Mouse (Mus musculus) embryo, embryonic 9.5 days (tissue): Measurements from ENCODE around the gene Akap1.
A peak's percentile ranks its signal among the peaks of the same experiment; 100 is the strongest.

Experiments
- DNase-seq: peaks from one replicate; pipeline ENCODE4 v3.0.0-alpha.2; 2017; ENCODE audit errors: extremely low spot score

Akap1 gene

GRCm38 (mm10) chr11:88842315-88842975 lies 21.9 kb downstream of the Akap1 start:
- no peak for DNase-seq

DNA sequence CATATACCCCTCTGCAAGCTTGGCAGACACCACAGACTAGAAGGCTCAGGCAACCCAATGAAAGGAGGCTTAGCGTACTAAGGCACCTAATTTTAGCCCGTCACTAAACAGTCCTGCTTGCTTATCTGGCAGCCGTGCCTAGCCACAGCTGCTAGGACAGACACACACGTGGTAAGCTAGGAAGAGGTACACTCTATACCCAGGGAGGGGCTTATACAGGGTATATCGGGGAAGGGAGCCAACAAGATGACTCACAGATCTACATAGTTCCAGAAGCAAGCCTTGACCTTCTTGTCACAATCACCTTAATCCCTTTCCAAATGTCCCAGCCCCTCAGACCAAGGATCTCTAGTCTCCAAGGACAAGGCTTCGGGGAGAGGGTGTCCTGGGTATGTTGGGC lies 23.0 kb downstream of the Akap1 start:
- DNase-seq, result no peak

DNA sequence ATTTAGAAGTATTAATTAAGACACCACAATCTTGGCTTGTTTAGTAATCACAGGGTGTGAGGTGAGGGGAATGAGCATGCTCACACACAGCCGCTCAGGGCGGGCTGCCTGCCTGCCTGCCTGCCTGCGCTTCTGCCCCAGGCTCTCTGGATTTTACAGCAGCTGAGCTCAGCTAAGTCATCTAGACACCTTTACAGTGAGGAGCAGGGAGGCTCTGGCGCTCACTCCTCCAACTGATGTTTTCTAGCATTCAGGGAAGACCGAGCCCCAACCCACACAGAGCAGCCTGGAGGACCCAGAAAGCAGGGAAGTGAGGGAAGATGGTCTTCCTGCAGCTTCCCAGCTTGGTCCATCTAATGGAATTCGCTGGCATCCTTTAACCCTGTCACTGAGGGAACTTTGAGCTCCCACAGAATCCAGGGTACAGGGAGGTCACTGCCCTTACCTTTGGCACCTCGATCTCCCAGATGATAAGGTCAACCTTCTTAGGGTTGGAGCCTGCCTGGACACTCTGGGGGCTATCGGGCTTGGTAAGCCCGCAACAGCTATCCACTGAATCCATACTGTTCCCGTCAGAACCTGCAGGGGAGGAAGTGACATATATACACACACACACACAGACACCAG lies 23.5 kb downstream of the Akap1 start:
- DNase-seq, result no peak

- no peak for DNase-seq
Measured at GRCm38 (mm10) chr11:88840292-88840691, 24.1 kb downstream of the Akap1 start.

GRCm38 (mm10) chr11:88839379-88839778 lies 25.0 kb downstream of the Akap1 start:
- DNase-seq, result no peak

GRCm38 (mm10) chr11:88838630-88839029 lies 25.8 kb downstream of the Akap1 start:
- no peak for DNase-seq

DNA sequence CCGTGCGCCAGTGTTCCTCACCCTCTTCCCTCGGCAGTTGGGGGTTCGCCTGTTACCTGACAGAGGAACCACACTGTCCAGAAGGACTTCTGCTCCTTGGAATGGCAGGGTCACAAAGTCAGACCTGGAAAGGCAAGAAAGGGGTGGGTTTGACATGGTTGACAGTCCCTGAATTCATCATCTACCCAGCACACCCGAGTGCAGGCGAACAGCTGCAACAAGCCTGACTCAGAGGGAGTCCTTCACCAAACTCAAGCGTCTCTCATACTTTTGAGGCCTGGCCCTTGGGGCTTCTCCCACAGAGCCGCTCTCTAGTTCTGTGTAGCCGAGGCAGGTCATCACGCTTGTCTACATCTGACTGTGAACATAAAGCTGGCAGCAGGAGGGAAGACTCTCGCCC lies 29.8 kb downstream of the Akap1 start:
- no peak for DNase-seq

- DNase-seq, result no peak
Measured at GRCm38 (mm10) chr11:88834134-88834533, 30.3 kb downstream of the Akap1 start.

GRCm38 (mm10) chr11:88833099-88833498 lies 31.3 kb downstream of the Akap1 start:
- no peak for DNase-seq

- DNase-seq, result no peak
Measured at GRCm38 (mm10) chr11:88830257-88830804, 34.1 kb downstream of the Akap1 start.

GRCm38 (mm10) chr11:88828528-88828927 lies 35.9 kb downstream of the Akap1 start:
- no peak for DNase-seq

- no peak for DNase-seq
Measured at GRCm38 (mm10) chr11:88825909-88826308, 38.5 kb downstream of the Akap1 start.

GRCm38 (mm10) chr11:88822991-88823390 lies 41.4 kb downstream of the Akap1 start:
- peak; percentile 84 for DNase-seq

DNA sequence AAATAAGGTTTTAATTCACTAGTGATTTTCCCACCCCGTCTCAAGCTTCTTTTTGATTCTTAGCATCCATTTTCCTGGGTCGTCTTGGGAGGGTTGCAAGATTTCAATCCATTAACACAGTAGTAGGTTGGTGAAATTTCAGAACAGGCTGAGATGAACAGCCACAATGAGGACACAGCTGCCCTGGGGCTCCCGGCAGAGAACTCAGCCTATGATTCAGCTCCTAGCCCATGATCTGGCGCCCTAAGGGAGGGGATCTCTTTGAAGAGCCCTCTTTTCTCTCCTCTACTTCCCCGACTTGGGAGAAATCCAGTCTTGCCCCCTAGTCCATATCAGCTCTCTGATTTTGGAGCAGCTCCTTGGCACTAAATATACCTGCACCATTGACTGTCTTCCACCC lies 41.9 kb downstream of the Akap1 start:
- DNase-seq, result peak; percentile 20

- DNase-seq, result peak; percentile 60
Measured at GRCm38 (mm10) chr11:88820742-88821576, 43.4 kb downstream of the Akap1 start.

DNA sequence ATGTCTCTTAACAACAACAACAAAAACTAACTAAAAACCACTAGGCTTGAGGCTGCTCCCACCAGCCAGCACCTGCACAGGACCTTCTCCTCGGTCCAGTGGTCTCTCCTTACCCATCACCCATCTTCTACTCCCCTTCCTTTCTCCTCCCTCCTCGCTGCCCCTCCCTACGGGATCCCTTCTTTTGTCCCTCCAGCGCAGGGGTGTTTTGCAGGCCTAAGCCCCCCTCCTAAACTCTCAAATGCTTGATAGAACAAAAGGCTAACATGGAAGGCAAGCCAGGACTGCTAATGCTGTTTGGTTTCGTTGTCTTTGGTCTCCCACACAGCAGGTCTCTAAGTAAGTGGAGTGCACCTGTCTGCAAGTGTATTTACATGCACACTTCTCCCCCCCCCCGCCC lies 44.1 kb downstream of the Akap1 start:
- peak; percentile 34 for DNase-seq

DNA sequence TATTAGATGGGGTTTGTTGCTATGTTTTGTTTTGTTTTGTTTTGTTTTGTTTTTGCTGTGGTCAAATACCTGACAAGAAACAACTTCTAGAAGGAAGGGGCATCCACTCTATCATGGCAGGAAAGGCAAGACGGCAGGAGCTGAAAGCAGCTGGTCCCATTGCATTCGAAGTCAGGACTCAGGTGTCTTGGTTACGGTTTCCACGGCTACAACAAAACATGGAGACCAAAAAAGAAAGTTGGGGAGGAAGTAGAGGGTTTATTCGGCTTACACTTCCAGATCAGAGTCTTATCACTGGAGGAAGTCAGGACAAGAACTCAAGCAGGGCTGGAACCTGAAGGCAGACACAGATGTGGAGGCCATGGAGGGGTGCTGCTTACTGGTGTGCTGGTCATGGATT lies 47.3 kb downstream of the Akap1 start:
- DNase-seq, result no peak

GRCm38 (mm10) chr11:88803231-88804010 lies 61.0 kb downstream of the Akap1 start:
- no peak for DNase-seq

GRCm38 (mm10) chr11:88796207-88796606 lies 68.2 kb downstream of the Akap1 start:
- no peak for DNase-seq

- DNase-seq, result no peak
Measured at GRCm38 (mm10) chr11:88789893-88790292, 74.5 kb downstream of the Akap1 start.

GRCm38 (mm10) chr11:88786816-88787215 lies 77.6 kb downstream of the Akap1 start:
- DNase-seq, result no peak

DNA sequence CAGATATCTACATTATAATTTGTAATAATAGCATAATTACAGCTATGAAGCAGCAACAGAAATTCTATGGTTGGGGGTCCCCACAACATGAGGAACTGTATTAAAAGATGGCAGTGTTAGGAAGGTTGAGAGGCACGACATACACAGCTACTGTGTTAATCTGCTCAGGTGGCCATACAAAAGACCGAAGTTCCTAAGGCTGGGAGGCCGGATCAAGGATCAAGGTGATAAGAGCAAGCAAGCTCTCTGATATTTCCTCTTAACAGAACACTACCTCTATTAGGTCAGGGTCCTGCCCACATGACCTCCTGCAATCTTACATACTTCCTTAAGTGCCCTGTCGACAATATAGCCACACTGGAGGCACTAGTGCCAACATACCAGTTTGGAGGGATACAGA lies 80.9 kb downstream of the Akap1 start:
- DNase-seq, result no peak
